Mouse (Mus musculus) testis, postnatal 10 days (tissue): ENCODE results near the gene Tulp2.
A peak's percentile ranks its signal among the peaks of the same experiment; 100 is the strongest.

Experiments used
- DNase-seq: peaks from one replicate; pipeline ENCODE4 v3.0.0; 2021; ENCODE audit warnings: low spot score

Tulp2 gene

GRCm38 (mm10) chr7:45555787-45556186 is 74.1 kb downstream of the Tulp2 start:
- DNase-seq, result peak; percentile 89

- no peak for DNase-seq
Observed at GRCm38 (mm10) chr7:45558907-45559306, 77.2 kb downstream of the Tulp2 start.

- DNase-seq, result no peak
Observed at GRCm38 (mm10) chr7:45560241-45560640, 78.6 kb downstream of the Tulp2 start.

GRCm38 (mm10) chr7:45560843-45561623 is 79.4 kb downstream of the Tulp2 start:
- DNase-seq, result peak; percentile 87

GRCm38 (mm10) chr7:45561624-45562520 is 80.2 kb downstream of the Tulp2 start:
- DNase-seq, result no peak

GRCm38 (mm10) chr7:45564811-45565210 is 83.1 kb downstream of the Tulp2 start:
- DNase-seq, result no peak

GRCm38 (mm10) chr7:45565446-45565845 is 83.8 kb downstream of the Tulp2 start:
- no peak for DNase-seq

- DNase-seq, result no peak
Observed at GRCm38 (mm10) chr7:45567112-45567779, 85.6 kb downstream of the Tulp2 start.

- DNase-seq, result peak; percentile 93
Observed at GRCm38 (mm10) chr7:45567780-45568516, 86.3 kb downstream of the Tulp2 start.

GRCm38 (mm10) chr7:45568601-45569473 is 87.2 kb downstream of the Tulp2 start:
- no peak for DNase-seq

- DNase-seq, result peak; percentile 85
Observed at GRCm38 (mm10) chr7:45570103-45570741, 88.5 kb downstream of the Tulp2 start, which contains the start of gene Bcat2. Bcat2 (plus strand) TSS chr7:45570153.

- no peak for DNase-seq
Observed at GRCm38 (mm10) chr7:45571966-45572365, 90.3 kb downstream of the Tulp2 start.
